Mouse (Mus musculus) CH12.LX (cell line): Measurements from ENCODE around the gene Map6. TPM values are rescaled to one million over a fixed set of nuclear protein-coding genes. Genes with fewer than 3 reads are reported as not detected.

ENCODE experiments used
- DNase-seq: peaks from one replicate; pipeline ENCODE4 v3.0.0-alpha.2; 2013; ENCODE audit errors: extremely low read depth
- H3K27ac ChIP-seq: 2 replicates; pipeline ENCODE4 v1.5.1; 2012; ENCODE audit warnings: low read depth, mild to moderate bottlenecking, control low read depth, moderate library complexity; ENCODE audit not compliant: insufficient read depth
- H3K27me3 ChIP-seq: replicated peaks from 2 replicates; pipeline ENCODE3; 2012; ENCODE audit warnings: inconsistent platforms
- H3K36me3 ChIP-seq, 2 experiments: replicated peaks in 1 of 2; 2 replicates each; pipeline versions ENCODE3 to v1.6.1; 2012; ENCODE audit warnings: inconsistent platforms in 1 of 2, low read length in 1 of 2, mild to moderate bottlenecking in 1 of 2, mixed read lengths in 1 of 2, moderate library complexity in 1 of 2; ENCODE audit not compliant: control insufficient read depth in 1 of 2, insufficient read depth in 1 of 2
- H3K4me1 ChIP-seq, 2 experiments: 2 replicates each; pipeline ENCODE4 v1.6.1; 2012; ENCODE audit warnings: inconsistent platforms in 1 of 2, moderate library complexity in 1 of 2; ENCODE audit not compliant: insufficient read depth in 2 of 2, control insufficient read depth in 1 of 2
- H3K4me2 ChIP-seq: 2 replicates; pipeline ENCODE4 v1.6.1; 2012; ENCODE audit warnings: low read depth, mild to moderate bottlenecking, control low read depth; ENCODE audit not compliant: poor library complexity, insufficient read depth, severe bottlenecking
- H3K4me3 ChIP-seq, 3 experiments: fragments of 150-350 bp in 1 of 3; sonication (generic) in 1 of 3; replicated peaks in 1 of 3; 2 replicates each; pipeline versions ENCODE3 to v1.5.1; 2011 to 2012; ENCODE audit warnings: low read depth in 2 of 3, low read length in 2 of 3, mild to moderate bottlenecking in 2 of 3, moderate library complexity in 2 of 3, control low read depth in 1 of 3, improper control_type of control experiment in 1 of 3, inconsistent platforms in 1 of 3, mixed read lengths in 1 of 3; ENCODE audit not compliant: poor library complexity in 1 of 3
- H3K79me2 ChIP-seq: replicated peaks from 2 replicates; pipeline ENCODE4 v1.6.1; 2012; ENCODE audit warnings: mild to moderate bottlenecking, moderate library complexity; ENCODE audit not compliant: control insufficient read depth, poor library complexity, insufficient read depth, severe bottlenecking; ENCODE audit errors: extremely low read depth
- H3K9ac ChIP-seq: 2 replicates; pipeline ENCODE4 v1.6.1; 2012; ENCODE audit warnings: low read depth, mild to moderate bottlenecking, control low read depth, moderate library complexity; ENCODE audit not compliant: insufficient read depth
- H3K9me3 ChIP-seq: replicated peaks from 2 replicates; pipeline ENCODE3; 2012; ENCODE audit warnings: low read length, inconsistent platforms, mixed read lengths
- BHLHE40 ChIP-seq: IDR thresholded peaks from 2 replicates; pipeline ENCODE4 v1.6.1; 2011; ENCODE audit warnings: mild to moderate bottlenecking, low read depth, low read length, improper control_type of control experiment
- E2F4 ChIP-seq: IDR thresholded peaks from 2 replicates; pipeline ENCODE4 v1.6.1; 2011; ENCODE audit warnings: low read depth, low read length, improper control_type of control experiment; ENCODE audit not compliant: insufficient replicate concordance
- ELF1 ChIP-seq: IDR thresholded peaks from 2 replicates; pipeline ENCODE4 v1.6.1; 2014; ENCODE audit warnings: low read depth, mild to moderate bottlenecking, inconsistent platforms, low read length, improper control_type of control experiment
- EP300 ChIP-seq: IDR thresholded peaks from 2 replicates; pipeline ENCODE4 v1.6.1; 2011; ENCODE audit warnings: low read length, improper control_type of control experiment
- GABPA ChIP-seq: IDR thresholded peaks from 2 replicates; pipeline ENCODE4 v1.6.1; 2012; ENCODE audit warnings: low read depth, low read length, improper control_type of control experiment, inconsistent platforms; ENCODE audit not compliant: insufficient replicate concordance
- JUND ChIP-seq: conservative IDR thresholded peaks from 2 replicates; pipeline ENCODE4 v1.6.1; 2011; ENCODE audit warnings: low read depth, low read length, improper control_type of control experiment
- MAFK ChIP-seq: IDR thresholded peaks from 2 replicates; pipeline ENCODE4 v1.6.1; 2011; ENCODE audit warnings: low read length, improper control_type of control experiment; ENCODE audit not compliant: insufficient replicate concordance
- MAZ ChIP-seq: IDR thresholded peaks from 2 replicates; pipeline ENCODE4 v1.6.1; 2012; ENCODE audit warnings: low read depth, mild to moderate bottlenecking, inconsistent platforms, low read length, improper control_type of control experiment, moderate library complexity
- MEF2A ChIP-seq: IDR thresholded peaks from 2 replicates; pipeline ENCODE4 v1.6.1; 2014; ENCODE audit warnings: low read depth, mild to moderate bottlenecking, inconsistent platforms, low read length, improper control_type of control experiment, borderline replicate concordance
- MYC ChIP-seq: IDR thresholded peaks from 2 replicates; pipeline ENCODE4 v1.6.1; 2011; ENCODE audit warnings: low read depth, mild to moderate bottlenecking, improper control_type of control experiment, low read length
- NRF1 ChIP-seq: IDR thresholded peaks from 2 replicates; pipeline ENCODE4 v1.6.1; 2014; ENCODE audit warnings: low read depth, mild to moderate bottlenecking, inconsistent platforms, low read length, improper control_type of control experiment, moderate library complexity
- RAD21 ChIP-seq: IDR thresholded peaks from 2 replicates; pipeline ENCODE4 v1.6.1; 2011; ENCODE audit warnings: low read depth, mild to moderate bottlenecking, low read length, improper control_type of control experiment, moderate library complexity
- RCOR1 ChIP-seq: conservative IDR thresholded peaks from 2 replicates; pipeline ENCODE4 v1.6.1; 2012; ENCODE audit warnings: low read depth, mild to moderate bottlenecking, inconsistent platforms, low read length, improper control_type of control experiment
- SIN3A ChIP-seq: IDR thresholded peaks from 2 replicates; pipeline ENCODE4 v1.6.1; 2012; ENCODE audit warnings: low read length, improper control_type of control experiment, inconsistent platforms
- SMC3 ChIP-seq: IDR thresholded peaks from 2 replicates; pipeline ENCODE4 v1.6.1; 2011; ENCODE audit warnings: low read depth, low read length, improper control_type of control experiment
- TBP ChIP-seq: conservative IDR thresholded peaks from 2 replicates; pipeline ENCODE4 v1.6.1; 2011; ENCODE audit warnings: low read depth, low read length, improper control_type of control experiment
- ZC3H11A ChIP-seq: IDR thresholded peaks from 2 replicates; pipeline ENCODE4 v1.6.1; 2012; ENCODE audit warnings: low read depth, mild to moderate bottlenecking, inconsistent platforms, low read length, improper control_type of control experiment
- ZMIZ1 ChIP-seq: IDR thresholded peaks from 2 replicates; pipeline ENCODE4 v1.6.1; 2012; ENCODE audit warnings: low read depth, mild to moderate bottlenecking, inconsistent platforms, low read length, improper control_type of control experiment
- dilution Hi-C: fragments of 300-500 bp; cut with MboI; formaldehyde crosslinking; loops from 2 replicates; pipeline ENCODE4 v1.14.3; 2020; ENCODE audit warnings: low sequenced_read_pairs; ENCODE audit not compliant: extremely low pct_unique_long_range_greater_than_20kb, extremely low pct_ligation_motif_present
- in situ Hi-C: fragments of 300-500 bp; cut with MboI; formaldehyde crosslinking; loops from 3 replicates; pipeline ENCODE4 v1.14.3; 2019; ENCODE audit warnings: low sequenced_read_pairs, low pct_ligation_motif_present, low pct_unique_long_range_greater_than_20kb, mixed read lengths
- polyA plus RNA-seq: library from polyadenylated mRNA; unstranded; fragments of >175 nt; gene quantifications from 2 replicates; pipeline ENCODE4 v1.2.1, GENCODE M21; 2012; ENCODE audit warnings: low read depth; ENCODE audit not compliant: insufficient read length
- total RNA-seq, 2 experiments: library from RNA; depleted of rRNA; stranded (reverse); fragments of 300-350 nt in 1 of 2; fragments of >200 nt in 1 of 2; gene quantifications; 2 replicates each; pipeline ENCODE4 v1.2.3; 2012 to 2014

Map6 gene
- total and polyA plus RNA-seq, 3 experiments = 0.32 to 1.4 (median 1.1) TPM

GRCm38 (mm10) chr7:99224648-99225190 is 42.5 kb upstream of the Map6 start:
- in situ Hi-C loops = no loop called here
- no peaks in the 10 kb centered on the region for H3K9me3 ChIP-seq
- H3K4me3 ChIP-seq = no peak overlapping the region
- no peaks in the 10 kb centered on the region for H3K79me2 ChIP-seq
- no peak overlapping the region for H3K27ac ChIP-seq
- no peak for DNase-seq
- H3K4me2 ChIP-seq = no peak overlapping the region
- dilution Hi-C loops = no loop called here
- H3K4me1 ChIP-seq = no peaks in the 10 kb centered on the region
- TF ChIP-seq RAD21 (no peak), ELF1 (no peak), SIN3A (no peak), BHLHE40 (no peak), RCOR1 (no peak), EP300 (no peak), MAFK (no peak)
- peaks cover 23% of the 10 kb centered on the region for H3K27me3 ChIP-seq
- H3K36me3 ChIP-seq = no peaks in the 10 kb centered on the region
- no peak overlapping the region for H3K9ac ChIP-seq

DNA sequence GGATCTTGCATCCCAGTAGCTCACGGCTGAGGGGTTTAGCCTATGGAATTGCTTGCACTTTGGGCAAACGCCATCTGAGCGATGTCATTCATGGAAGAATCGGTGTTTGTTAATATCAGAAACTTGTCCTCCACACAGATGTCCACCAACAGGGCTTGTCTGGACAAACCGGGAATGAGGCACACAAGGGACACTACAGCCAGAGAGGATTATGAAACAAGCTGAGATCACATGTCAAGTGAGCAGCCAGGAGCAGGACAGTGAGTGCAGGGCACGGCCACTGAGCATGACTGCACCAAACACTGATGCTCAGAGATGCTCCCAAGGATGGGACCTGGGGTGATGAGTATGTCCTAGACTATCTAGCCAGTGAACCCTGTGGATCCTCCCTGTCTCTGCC is 41.8 kb upstream of the Map6 start:
- no peaks in the 10 kb centered on the region for H3K4me1 ChIP-seq
- H3K4me2 ChIP-seq = no peak overlapping the region
- H3K9me3 ChIP-seq = no peaks in the 10 kb centered on the region
- in situ Hi-C loops (no loop called here), dilution Hi-C loops (no loop called here)
- no peaks in the 10 kb centered on the region for H3K79me2 ChIP-seq
- no peak for TF ChIP-seq JUND
- TF ChIP-seq SMC3 = no peak
- no peak for TF ChIP-seq TBP
- TF ChIP-seq MYC = no peak
- no peak for TF ChIP-seq SIN3A
- no peak for TF ChIP-seq MEF2A
- no peak overlapping the region for H3K4me3 ChIP-seq
- H3K27ac ChIP-seq = no peak overlapping the region
- DNase-seq = no peak
- H3K9ac ChIP-seq = no peak overlapping the region
- no peaks in the 10 kb centered on the region for H3K36me3 ChIP-seq
- peaks cover 23% of the 10 kb centered on the region for H3K27me3 ChIP-seq

GRCm38 (mm10) chr7:99226662-99227061 is 40.6 kb upstream of the Map6 start:
- Histone ChIP-seq H3K36me3 (no peaks in the 10 kb centered on the region), H3K27ac (no peak overlapping the region), H3K4me2 (no peak overlapping the region), H3K4me1 (no peaks in the 10 kb centered on the region), H3K4me3 (no peak overlapping the region), H3K79me2 (no peaks in the 10 kb centered on the region), H3K9ac (no peak overlapping the region), H3K9me3 (no peaks in the 10 kb centered on the region), H3K27me3 (peaks cover 16% of the 10 kb centered on the region)
- DNase-seq = no peak
- no peak for TF ChIP-seq E2F4
- TF ChIP-seq GABPA = no peak
- no peak for TF ChIP-seq ZC3H11A
- no peak for TF ChIP-seq ZMIZ1
- TF ChIP-seq NRF1 = no peak
- TF ChIP-seq ELF1 = no peak
- no peak for TF ChIP-seq RCOR1
- TF ChIP-seq MAZ = no peak
- in situ Hi-C loops = no loop called here
- dilution Hi-C loops = no loop called here
